Mouse (Mus musculus) gastrocnemius, postnatal 4 days (tissue): ENCODE measurements around the gene Rnf24. TPM values are rescaled to one million over a fixed set of nuclear protein-coding genes. Genes with fewer than 3 reads are reported as not detected.
"Not testable (repeated sequence)": the region's sequence is repeated elsewhere in the genome, so short reads cannot be mapped to it uniquely, and the experiment has no call there.

ENCODE experiments used
- DNase-seq, 2 experiments: peaks; one replicate each; pipeline ENCODE4 v3.0.0; 2021 to 2022; ENCODE audit warnings: low spot score in 2 of 2, mixed read lengths in 2 of 2
- total RNA-seq, 2 experiments: library from RNA; stranded (reverse); gene quantifications; 2 replicates each; pipeline ENCODE4 v1.2.3; 2021

Rnf24 gene
- total RNA-seq, 2 experiments from 2014 or later: 6.0 to 7.0 TPM

DNA sequence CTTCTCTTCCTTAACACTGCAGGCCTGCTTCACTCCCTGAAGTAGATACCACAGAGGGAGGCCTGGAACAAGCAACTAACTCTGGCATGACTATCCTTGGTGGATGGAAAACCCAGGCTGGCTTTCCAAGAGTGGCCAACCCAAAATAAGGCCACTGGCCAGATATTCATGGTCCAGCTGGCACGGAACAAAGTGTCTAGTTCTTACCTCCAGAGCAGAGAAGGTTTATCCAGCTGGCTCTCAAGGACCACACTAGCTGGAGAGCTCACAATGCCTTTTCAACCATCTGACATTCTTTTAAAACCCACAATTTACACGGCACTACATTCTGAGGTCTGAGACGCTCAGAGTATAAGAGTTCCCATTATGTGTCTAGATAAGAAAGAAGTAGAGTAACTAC lies 8.2 kb downstream of the Rnf24 start:
- DNase-seq: peak in 1 of 2 experiments; percentile 14

DNA sequence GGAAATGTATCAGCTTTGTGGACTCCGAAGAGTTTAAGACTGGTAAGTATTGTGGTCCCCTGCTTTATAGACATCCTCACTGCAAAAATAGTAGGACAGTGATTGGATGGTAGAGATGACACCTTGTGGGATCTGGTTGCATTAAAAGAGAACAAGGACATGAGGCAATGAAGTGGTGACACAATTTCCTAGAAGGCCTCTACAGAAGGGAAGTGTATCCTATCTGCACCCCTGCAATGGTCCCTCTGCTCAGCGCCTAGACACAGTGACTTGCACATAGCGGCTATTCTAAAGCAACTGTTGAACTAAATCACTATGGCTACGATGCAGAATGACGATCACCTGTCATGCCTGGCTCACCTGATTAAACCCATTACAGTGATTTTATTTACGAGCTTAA lies 15.1 kb downstream of the Rnf24 start:
- DNase-seq: no peak

DNA sequence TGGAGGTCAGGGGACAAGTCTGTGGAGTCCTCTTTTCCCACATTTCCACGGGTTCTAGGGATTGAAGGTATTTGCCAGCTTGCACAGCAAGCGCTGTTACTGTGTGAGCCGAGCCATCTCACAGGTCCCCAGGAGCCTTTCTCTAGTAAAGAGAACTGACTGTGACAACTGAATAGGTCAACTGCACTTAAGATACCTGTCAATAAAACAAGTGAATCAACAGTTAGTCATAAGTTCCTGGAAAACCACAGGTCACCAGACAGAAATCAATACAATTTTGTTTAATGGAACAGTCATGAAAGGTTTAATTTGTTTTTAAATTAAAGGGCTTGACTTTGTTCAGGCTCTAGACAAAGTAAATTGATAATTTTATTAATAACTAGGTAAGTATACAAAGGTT lies 22.1 kb downstream of the Rnf24 start:
- no peak for DNase-seq

DNA sequence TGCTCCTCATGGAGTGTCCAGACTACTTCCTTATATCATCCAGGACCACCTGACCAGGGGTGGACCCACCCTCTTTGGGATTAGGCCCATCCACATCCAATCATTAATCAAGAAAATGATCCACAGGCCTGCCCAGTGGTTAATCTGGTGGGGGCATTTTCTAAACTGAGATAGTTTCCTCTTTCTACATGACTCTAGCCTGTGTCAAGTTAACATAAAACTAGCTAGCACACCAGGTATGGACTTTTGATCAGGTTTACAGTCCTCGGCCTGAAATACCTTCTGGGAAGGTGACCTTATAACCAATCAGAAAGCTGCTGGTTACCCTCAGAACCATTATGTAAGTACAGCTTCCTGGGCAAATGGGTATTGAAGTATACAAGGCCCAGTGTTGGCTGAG lies 23.7 kb downstream of the Rnf24 start:
- DNase-seq: no peak

DNA sequence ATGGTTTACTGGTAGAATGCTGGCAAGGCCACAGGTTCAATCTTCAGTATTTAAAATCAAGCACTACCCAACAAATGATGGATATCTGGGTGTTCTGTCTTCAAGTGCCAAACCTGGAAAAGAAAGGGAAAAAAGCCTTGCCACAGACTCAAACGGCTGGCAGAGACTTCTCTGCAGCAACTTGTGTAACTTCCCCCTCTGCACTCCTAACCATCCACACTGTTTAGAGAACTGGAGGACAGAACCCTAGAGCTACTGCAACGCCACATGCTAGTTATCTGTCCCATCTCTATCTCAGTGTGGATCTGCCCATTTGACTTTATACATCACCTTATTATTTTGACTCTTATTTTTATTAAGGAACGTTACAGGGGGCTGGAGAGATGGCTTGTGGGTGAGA lies 26.6 kb downstream of the Rnf24 start:
- no peak for DNase-seq

DNA sequence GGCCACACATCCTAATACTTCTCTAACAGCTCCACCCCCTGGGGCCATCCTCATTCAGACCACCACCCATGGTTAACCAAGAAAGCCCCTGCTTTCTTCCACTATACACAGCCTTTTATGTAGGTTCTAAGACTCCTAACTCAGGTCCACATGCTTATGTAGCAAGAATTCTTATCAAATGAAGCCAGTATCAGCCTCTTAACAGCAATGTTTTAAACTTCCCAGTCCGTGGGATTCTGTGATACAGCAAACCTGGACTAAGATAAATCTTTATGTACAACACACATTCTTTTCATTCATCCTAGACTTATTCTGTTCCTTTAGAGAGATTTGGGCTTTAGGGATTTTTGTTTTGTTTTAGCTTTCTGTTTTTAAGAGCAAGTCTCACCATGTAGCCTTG lies 29.0 kb downstream of the Rnf24 start:
- DNase-seq: no peak

DNA sequence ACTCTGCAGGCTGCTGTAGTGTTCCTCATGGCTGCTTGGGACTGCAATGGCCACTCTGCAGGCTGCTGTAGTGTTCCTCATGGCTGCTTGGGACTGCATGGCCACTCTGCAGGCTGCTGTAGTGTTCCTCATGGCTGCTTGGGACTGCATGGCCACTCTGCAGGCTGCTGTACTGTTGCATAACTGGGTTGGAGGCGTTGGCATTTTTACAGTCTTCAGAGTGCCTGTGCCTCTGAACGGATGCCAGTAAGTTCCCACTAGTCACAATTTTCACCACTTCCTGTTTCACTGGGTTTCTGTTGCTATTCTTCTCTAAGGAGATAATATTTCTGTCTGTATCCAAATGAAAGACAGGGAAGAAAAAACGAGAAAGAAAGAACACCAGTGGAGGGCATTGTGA lies 31.5 kb downstream of the Rnf24 start:
- DNase-seq: not testable (repeated sequence)

DNA sequence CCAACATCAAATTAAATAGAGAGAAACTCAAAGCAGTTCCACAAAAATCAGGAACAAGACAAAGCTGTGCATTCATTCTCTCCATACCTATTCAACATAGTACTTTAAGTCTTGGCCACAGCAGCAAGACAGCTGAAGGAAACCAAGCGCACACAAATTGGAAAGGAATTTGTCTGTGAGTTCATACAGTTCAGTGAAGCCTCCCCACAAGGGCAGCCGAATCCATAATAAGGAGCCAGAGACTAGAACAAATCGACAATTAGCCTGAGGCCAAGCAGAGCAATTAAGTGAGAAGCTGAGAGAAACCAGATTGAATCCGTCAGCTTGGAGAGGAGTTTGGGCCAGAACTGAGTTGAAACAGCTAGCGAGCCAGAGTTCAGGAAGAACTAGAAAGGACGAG lies 33.3 kb downstream of the Rnf24 start:
- DNase-seq: no peak

DNA sequence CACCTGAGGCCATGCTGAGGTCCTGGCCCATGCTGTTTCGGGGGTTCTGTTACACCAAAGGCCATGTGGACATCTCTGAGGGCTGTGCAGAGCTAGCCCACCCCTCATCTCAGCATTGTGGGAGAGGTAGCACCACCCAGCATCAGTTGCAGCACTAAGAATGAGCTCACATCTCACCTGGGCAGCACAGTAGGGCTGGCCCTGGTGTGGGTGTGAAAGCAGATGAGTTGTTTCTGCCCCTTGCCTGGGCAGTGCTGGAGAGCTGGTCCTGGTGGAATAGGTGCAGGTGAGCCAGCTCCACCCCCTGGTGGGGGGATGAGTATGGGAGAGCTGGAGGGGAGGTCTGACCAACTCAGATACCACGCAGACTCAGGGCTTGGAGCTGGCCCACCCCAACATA lies 36.5 kb downstream of the Rnf24 start:
- no peak for DNase-seq

DNA sequence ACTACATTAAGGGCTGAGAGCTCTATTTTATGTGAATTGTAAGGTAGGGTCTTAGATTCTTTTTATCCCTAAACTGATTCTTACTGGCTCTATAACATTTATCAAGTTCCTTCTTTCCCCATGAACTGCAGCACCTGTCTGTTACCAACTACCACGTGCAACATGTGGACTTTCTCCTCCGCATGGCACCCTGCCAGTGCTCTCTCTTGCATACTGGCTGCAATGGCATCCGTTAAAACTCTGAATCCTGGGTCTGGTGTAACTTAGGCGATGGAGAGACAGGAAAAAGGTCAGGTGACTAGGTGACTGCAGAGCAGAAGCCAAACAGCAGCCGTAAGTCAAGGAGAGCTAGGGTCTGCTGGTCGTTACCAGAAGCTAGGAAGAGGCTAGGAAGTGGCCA lies 43.4 kb downstream of the Rnf24 start:
- DNase-seq: no peak

DNA sequence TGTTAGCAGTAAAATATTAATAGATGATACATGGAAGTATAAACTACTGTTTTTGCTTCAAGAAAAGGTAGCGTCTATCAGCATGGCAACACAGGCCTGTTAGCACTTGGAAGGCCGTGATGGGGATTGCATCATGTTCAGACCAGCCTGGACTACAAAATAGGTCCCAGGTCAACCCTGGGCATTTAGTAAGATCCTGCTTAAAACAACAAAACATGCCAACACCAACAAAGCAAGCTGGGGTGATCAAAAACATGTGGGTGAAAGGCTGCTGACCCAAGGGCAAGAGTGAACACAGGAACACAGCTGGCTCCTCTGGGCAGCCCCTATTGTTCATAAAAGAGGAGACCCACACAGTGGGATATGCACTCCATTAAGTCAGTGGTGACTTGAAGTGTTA lies 44.9 kb downstream of the Rnf24 start:
- no peak for DNase-seq

DNA sequence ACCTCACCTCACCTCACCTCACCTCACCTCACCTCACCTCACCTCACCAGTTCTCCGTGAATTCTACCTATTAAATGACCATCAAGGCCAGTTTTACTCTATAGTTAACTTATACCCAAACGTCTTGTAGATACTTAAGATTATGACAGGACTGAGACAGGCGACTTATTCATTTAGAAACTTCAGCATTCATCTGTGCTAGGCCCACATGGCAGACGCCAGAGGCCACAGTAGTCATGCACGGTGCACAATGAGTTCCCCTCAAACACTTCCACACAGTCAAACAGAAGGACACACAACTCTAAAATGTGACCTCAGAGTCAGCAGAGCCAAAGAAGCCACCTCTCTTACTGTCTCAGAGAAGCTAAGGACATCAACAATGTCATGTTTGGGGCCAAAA lies 45.3 kb downstream of the Rnf24 start:
- DNase-seq: no peak

DNA sequence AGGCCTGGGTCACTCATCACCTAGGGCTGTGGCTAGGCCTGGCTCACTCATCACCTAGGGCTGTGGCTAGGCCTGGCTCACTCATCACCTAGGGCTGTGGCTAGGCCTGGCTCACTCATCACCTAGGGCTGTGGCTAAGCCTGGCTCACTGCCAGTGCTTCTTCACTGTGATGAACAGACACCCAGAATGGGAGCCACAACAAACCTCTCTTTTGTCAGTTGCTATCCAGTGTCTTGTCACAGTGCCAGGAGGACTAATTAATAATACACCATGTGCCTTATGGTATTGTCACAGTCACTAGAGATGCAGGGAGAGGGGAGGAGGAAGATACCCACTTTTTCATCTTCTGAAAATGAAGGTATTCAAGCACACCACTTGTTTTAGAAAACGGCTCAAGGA lies 47.5 kb downstream of the Rnf24 start:
- DNase-seq: not testable (repeated sequence)

DNA sequence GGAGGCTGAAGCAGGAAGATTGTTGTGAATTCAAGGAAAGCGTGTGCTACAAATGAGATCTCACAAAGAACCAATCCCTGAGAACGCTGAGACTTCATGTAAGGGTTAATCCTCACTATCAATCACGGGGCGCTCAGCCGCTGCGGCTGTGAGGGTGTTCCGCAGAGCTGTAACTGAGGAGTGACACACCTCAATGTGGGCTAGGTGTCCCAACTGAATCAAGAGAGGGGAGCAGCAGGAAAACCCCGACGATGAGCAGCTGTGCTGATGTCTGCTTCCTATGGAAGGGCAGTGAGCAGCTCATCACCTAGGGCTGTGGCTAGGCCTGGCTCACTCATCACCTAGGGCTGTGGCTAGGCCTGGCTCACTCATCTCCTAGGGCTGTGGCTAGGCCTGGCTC lies 48.2 kb downstream of the Rnf24 start:
- DNase-seq: no peak

DNA sequence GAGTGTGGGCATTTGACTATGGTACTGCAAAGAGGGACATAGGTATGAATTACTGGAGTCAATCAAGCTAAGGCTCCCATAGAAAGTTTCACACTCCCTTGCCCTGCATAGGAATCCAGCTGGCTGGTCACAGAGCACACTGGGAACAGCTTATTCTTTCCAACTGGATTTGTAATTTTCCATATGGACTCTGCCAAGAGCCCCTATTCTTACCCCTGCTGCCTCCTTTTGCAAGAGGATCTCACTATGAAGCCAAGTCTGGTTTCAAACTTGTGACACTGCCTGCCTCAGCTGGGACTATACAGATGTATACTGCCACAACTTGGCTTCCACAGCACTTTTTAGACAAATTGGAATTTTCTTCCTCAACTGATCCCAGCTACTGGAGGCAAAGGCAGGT lies 51.1 kb downstream of the Rnf24 start:
- no peak for DNase-seq

DNA sequence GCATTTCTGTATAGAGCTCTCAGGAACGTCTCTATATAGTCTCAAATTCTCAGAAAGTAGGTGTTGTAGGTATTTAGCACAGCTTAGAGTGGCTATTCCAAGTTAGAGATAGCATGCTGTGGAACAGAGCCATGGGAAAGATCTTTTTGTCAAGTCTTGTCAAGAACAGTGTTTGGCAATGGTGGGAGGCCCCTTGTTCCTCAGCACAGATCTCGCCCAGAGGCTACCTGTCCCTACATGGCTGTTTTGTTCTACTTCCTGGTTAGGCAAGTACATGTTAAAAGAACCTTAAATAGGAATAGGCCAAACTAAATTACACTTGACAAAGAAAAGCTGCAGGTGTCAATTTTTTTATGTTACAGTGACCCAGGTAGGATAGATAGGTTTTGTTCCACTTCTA lies 52.2 kb downstream of the Rnf24 start:
- no peak for DNase-seq

DNA sequence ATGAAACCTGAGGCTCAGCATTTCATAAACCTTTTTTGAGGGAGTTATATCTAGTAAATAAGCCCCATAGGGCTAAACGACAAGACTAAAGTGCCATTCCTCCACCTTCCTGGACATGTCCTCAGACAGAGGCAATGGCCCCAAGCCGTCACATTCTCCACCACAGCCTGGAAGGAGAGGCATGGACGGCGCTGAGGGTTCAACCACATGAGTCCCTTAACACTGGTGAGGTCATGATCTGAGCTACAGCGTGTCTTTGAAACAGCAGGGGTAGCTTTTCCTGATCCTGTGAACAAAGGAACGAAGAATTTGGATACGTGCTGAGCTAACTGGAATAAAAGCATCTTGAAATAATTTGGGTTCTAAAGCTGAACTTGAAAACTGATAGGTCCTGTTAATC lies 54.0 kb downstream of the Rnf24 start:
- not testable (repeated sequence) for DNase-seq

DNA sequence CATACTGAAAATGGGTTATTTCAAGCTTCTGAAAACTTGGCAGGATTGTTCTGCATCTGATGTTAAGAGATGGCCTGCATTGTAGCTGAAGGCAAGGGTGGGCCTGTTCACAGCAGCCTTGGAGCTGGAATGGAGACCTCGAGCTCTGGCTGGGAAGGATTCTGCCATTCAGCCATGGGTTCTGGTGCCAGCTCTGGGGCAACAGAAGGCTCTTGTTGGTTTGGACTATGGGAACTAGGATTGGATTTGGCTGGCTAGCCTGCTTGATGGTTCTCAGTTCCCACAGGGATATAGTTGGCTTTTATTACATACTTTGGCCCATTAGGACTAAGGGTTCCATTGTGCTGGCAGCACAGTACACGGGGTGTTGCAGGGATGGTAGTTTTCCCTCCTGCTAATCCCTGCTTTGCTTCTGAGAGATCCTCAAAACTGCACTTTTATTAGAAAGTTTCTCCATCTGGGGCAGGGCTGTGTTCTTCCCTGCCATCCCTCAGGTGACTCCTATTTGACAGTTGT lies 55.9 kb downstream of the Rnf24 start:
- no peak for DNase-seq

DNA sequence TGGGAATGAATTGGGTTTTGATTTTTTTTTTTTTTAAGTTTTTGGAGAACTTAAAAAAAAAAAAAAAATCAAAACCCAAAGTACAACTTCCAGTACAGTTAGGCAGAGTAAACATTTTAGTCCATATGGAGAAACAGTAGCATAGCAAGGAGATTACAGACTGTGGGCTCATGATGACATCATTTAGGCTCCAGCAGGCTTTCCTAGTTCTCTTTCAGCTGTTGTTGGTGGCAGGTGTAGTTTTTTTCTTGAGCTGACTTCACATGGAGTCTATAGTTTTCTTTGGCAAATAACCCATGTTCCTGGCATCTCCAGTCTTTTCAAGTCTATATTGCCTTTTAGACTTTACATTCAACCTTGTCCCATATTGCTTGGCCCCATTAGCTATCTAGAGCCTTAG lies 62.0 kb downstream of the Rnf24 start:
- DNase-seq: no peak

DNA sequence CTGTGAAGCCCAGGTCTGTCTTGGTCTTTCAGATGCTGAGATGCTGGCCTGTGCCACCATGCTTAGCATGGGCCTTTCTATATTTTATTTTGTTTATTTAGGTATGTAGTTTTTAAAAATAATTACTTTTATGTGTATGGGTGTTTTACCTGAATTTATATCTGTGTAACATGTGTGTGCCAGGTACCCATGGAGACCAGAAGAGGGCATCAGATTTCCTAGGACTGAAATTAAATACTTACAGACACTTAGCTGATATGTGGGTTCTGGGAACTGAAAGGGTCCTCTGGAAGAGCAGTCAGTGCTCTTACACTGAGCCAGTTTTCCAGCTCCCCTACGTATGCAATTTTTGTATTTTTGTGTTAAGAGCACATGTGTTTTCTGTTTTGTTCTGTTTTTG lies 66.4 kb downstream of the Rnf24 start:
- no peak for DNase-seq

DNA sequence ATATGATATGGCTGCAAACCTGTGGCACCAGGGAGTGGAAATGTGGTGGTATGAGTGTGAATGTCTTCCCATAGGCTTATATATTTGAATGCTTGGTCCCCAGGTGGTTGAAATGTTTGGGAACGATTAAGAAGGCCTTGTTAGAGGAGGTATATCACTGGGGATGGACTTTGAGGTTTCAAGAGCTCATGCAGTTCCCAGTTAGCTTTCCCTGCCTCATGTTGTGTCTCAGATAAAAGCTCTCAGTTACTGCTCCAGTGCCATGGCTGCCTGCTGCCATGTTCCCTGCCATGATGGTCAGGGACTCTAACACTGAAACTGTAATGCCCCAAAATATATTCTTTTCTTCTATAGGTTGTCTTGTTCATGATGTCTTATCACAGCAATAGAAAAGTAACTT lies 71.1 kb downstream of the Rnf24 start:
- no peak for DNase-seq

DNA sequence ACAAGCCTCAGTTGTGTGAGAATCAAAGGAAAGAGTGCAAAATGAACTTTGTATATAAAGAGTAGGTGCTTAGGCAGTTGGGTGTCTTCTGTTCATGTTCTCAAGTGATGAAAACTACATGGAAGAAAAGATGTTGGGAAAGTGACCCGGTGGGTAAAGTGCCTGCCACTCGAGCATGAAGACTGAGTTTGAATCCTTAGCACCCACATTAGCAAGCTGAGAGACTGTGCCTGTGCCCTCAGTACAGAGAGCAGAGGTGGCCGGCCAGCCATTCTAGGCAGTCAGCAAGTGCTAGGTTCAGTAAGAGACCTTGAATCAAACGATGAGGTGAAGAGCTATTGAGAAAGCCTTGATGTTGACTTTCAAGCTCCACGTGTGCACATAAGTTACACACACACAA lies 76.0 kb downstream of the Rnf24 start:
- DNase-seq: no peak

DNA sequence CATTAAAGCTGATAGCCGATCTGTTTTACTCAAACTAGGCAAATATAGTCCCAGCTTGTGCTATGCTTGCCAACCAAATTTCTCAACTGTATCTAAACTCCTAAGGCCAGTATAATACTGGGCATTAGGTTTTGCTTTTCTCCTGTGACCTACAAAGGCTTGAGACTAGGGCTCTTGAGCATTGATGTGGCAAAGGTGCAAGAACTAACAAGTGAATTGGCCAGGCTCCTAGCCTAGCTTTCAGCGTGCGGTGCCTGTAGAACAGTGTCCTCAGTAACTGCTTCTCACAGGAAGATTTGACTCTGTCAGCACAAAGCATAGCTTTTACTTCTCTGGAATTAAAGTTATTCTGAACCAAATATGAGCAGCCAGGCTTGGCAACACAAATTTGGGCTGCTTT lies 77.2 kb downstream of the Rnf24 start:
- no peak for DNase-seq

DNA sequence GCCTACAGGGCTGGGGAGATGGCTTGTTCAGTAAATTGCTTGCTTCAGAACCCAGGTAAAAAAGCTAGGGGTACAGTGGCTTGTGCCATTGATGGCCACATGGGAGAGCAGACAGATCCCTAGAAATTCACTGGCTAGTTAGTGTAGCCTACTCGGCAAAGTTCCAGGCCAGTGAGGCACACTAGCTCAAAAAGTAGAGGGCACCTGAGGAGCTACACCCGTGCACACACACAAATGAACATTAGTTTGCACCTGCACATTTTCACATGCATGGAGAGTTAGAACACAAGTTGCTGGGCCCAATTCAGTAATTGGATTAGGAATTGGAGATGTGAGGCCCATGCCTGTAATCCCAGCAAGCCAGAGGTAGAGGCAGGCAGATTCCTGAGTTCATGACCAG lies 87.6 kb downstream of the Rnf24 start:
- no peak for DNase-seq
